Mouse (Mus musculus) kidney, postnatal 14 days (tissue): ENCODE data around the gene Olfr1212.

ENCODE experiments used
- DNase-seq: peaks from one replicate; pipeline ENCODE4 v3.0.0; 2022; ENCODE audit warnings: mixed read lengths

Olfr1212 gene

DNA sequence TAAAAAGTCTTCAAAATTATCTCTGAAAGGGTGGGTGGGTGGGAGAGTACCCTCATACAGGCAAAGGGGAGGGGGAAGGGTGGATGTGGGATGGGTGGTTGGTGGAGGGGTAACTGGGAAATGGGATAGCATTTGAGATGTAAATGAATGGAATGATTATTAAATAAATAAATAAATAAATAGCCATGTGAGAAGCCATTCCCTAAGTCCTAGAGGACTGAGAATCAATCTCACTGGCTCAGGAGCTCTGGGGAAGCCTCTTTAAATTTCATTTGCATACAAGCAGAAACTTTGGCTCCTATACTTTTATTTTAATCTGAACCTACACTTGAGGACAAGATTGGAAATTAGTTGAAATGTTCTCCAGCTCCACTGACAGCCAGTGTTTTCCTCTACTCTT, at the start of gene Olfr1212:
Gene Olfr1212 (plus strand): TSS at position 301 of the 400 bp plus-strand sequence.
- DNase-seq = no peak

- DNase-seq = no peak
These were observed 38.7 kb upstream of the Olfr1212 start, which contains the start of gene Olfr1209 for GRCm38 (mm10) chr2:88915057-88915456. TSS of gene Olfr1209 (minus strand) at chr2:88915157.

DNA sequence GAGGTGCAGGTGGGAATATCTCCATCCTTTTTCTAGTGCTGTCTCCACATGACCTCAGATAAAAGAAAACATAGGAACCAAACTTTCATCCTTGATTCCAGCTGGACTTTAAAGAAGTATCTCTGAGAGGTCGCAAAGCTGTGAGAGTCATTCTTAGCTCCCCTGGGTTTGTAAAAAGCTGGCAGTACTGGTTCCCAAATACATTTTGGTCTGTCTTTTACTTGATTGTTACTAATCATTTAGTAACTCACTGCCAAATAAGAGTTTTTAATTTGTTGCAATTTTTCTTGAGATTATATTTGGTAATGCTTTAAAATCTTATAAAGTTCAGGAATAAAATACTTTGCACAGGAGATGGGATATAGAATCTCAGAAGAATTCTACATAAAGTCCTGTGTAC, 15.8 kb upstream of the Olfr1212 start, which contains the start of gene Olfr1211:
Gene Olfr1211 (minus strand): TSS at position 101 of the 400 bp plus-strand sequence.
- DNase-seq = no peak

- DNase-seq = no peak
These were observed 26.4 kb downstream of the Olfr1212 start, which contains the start of gene Gm13762 for GRCm38 (mm10) chr2:88980181-88980580. TSS of gene Gm13762 (minus strand) at chr2:88980281.

DNA sequence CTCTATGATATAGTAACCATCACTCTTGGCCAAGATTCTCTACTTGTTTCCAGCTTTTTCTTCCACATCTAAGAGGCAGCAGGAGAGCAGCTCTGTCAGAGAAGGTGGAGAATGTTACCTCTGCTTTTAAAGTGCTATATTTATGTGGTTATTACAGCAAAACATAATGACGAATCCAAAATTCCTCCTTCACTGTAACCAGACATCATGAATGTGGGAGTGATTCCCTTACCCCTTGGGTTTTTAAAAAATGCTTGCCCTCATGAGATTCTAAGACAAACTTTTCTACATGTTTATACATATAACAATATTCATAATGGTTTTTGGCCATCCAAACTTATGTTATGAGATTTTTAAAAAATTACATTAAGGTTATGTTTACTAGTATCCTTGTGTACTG, 38.8 kb downstream of the Olfr1212 start, which contains the start of gene Olfr1214:
Gene Olfr1214 (minus strand): TSS at position 101 of the 400 bp plus-strand sequence.
- no peak for DNase-seq

GRCm38 (mm10) chr2:89006873-89007272, 53.1 kb downstream of the Olfr1212 start, which contains the start of gene Olfr1215:
TSS of gene Olfr1215 (minus strand) at chr2:89006973.
- no peak for DNase-seq
